Mouse (Mus musculus) cortical plate, adult 2 months (tissue): Measurements from ENCODE around the gene Fam89b. TPM values are rescaled to one million over a fixed set of nuclear protein-coding genes. Genes with fewer than 3 reads are reported as not detected.
"Not testable (repeated sequence)": the region's sequence is repeated elsewhere in the genome, so short reads cannot be mapped to it uniquely, and the experiment has no call there.

ENCODE experiments used
- H3K27ac ChIP-seq: fragments of 200-500 bp; 2 replicates; pipeline ENCODE4 v1.5.1; 2012; ENCODE audit warnings: low read length, control low read depth, inconsistent platforms; ENCODE audit not compliant: insufficient read depth
- H3K4me1 ChIP-seq: fragments of 200-500 bp; 2 replicates; pipeline ENCODE4 v1.6.1; 2011; ENCODE audit warnings: low read length; ENCODE audit not compliant: control insufficient read depth, insufficient read depth
- H3K4me3 ChIP-seq: fragments of 200-500 bp; 2 replicates; pipeline ENCODE4 v1.5.1; 2011; ENCODE audit warnings: mild to moderate bottlenecking, low read length, control low read depth; ENCODE audit not compliant: insufficient read depth
- CTCF ChIP-seq: fragments of 200-500 bp; IDR thresholded peaks from 2 replicates; pipeline ENCODE4 v1.5.1; 2011; ENCODE audit warnings: mild to moderate bottlenecking, control low read depth, low read length; ENCODE audit not compliant: insufficient read depth; ENCODE audit errors: extremely low read depth
- POLR2A ChIP-seq: fragments of 200-500 bp; IDR thresholded peaks from 2 replicates; pipeline ENCODE4 v1.6.1; 2011; ENCODE audit warnings: mild to moderate bottlenecking, low read length, control low read depth; ENCODE audit not compliant: insufficient read depth; ENCODE audit errors: extremely low read depth
- polyA plus RNA-seq: library from polyadenylated mRNA; depleted of rRNA; stranded (reverse); fragments of >200 nt; gene quantifications from 2 replicates; pipeline ENCODE4 v1.2.3, GENCODE M21; 2012

Gene Fam89b
- polyA plus RNA-seq, 1 experiment: 58.6 TPM

GRCm38 (mm10) chr19:5692086-5692912 is 37.2 kb downstream of the Fam89b start:
- peaks cover 9% of the 10 kb centered on the region for H3K4me1 ChIP-seq
- H3K4me3 ChIP-seq: peak overlapping the region; percentile 83
- peak overlapping the region; percentile 93 for H3K27ac ChIP-seq
- TF ChIP-seq CTCF: no peak
- TF ChIP-seq POLR2A: 0 out of 2 replicates have a peak, but pooled peaks have one; percentile 9

DNA sequence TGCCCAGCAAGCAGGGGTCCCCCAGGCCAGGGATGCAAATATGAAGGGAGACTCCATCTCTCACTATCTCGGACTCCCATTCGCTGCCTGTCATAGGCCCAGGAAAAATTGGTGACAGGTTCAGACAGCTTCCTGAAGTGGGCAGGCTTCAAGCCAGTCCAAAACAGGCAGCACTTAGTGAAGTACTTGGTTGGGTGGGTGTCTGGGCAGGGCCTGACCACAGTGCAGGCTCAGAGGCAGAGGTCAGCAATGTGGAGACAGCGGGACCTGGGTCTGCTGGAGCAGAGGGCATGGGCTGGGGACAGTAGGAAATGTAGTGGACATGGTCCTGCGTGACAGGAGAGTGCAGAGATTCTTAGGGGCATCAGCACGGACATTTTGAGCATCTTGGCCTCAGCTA is 37.9 kb downstream of the Fam89b start:
- peak overlapping the region; percentile 83 for H3K4me3 ChIP-seq

DNA sequence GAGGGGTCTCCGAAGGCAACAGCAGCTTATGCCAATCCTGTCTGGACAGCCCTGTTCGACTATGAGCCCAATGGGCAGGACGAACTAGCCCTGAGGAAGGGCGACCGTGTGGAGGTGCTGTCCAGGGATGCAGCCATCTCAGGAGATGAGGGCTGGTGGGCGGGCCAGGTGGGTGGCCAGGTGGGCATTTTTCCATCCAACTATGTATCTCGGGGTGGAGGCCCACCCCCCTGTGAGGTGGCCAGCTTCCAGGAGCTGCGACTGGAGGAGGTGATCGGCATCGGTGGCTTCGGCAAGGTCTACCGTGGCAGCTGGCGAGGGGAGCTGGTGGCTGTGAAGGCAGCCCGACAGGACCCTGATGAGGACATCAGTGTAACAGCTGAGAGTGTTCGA is 39.1 kb downstream of the Fam89b start:
- Histone ChIP-seq H3K4me1 (peaks cover 9% of the 10 kb centered on the region), H3K27ac (no peak overlapping the region), H3K4me3 (peak overlapping the region; percentile 83)
- TF ChIP-seq POLR2A (no peak), CTCF (no peak)

More for the DNA sequence above, 37.9 kb downstream of the Fam89b start:
- H3K4me1 ChIP-seq: peaks cover 9% of the 10 kb centered on the region
- peak overlapping the region; percentile 93 for H3K27ac ChIP-seq
- TF ChIP-seq POLR2A (no peak), CTCF (no peak)

- Histone ChIP-seq H3K27ac (peak overlapping the region; percentile 82), H3K4me3 (peak overlapping the region; percentile 83), H3K4me1 (peaks cover 9% of the 10 kb centered on the region)
- TF ChIP-seq POLR2A (peak; percentile 50), CTCF (no peak)
These were observed 39.7 kb downstream of the Fam89b start for GRCm38 (mm10) chr19:5689565-5690342.

DNA sequence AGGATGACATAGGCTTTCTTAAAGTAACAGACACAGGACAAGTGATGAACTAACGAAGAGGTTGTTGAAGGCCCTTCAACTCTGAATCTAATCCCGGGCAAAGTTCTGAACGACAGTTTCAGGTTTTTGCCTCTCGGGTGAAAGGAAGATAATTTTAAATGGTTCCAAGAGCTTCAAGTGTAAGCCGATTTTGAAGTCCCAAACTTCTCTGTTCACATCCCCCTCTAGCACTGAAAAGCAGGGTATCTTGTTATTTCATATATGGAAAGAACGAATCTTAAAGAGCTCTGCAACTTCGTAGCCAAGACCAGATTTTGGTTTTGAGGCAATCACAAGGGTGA is 40.4 kb downstream of the Fam89b start:
- H3K27ac ChIP-seq: peak overlapping the region; percentile 82
- peak overlapping the region; percentile 83 for H3K4me3 ChIP-seq
- no peak for TF ChIP-seq POLR2A
- no peak for TF ChIP-seq CTCF
- H3K4me1 ChIP-seq: peaks cover 9% of the 10 kb centered on the region

- peak; percentile 39; the same call in 1 of the 2 replicates for TF ChIP-seq POLR2A
- TF ChIP-seq CTCF: no peak
- H3K4me1 ChIP-seq: peaks cover 9% of the 10 kb centered on the region
- peak within 1 kb of the TSS; percentile 83 for H3K4me3 ChIP-seq
- H3K27ac ChIP-seq: peak within 1 kb of the TSS; percentile 82
These were observed 41.0 kb downstream of the Fam89b start, which contains the start of the genes Map3k11 and Pcnx3 for GRCm38 (mm10) chr19:5688200-5689087. Gene Map3k11 (plus strand): TSS chr19:5688742. Gene Pcnx3 (minus strand): TSS chr19:5688908.

- Histone ChIP-seq H3K27ac (no peak overlapping the region), H3K4me3 (peak overlapping the region; percentile 83), H3K4me1 (peaks cover 9% of the 10 kb centered on the region)
- TF ChIP-seq CTCF (no peak), POLR2A (no peak)
These were observed 41.7 kb downstream of the Fam89b start for GRCm38 (mm10) chr19:5687738-5688137.

DNA sequence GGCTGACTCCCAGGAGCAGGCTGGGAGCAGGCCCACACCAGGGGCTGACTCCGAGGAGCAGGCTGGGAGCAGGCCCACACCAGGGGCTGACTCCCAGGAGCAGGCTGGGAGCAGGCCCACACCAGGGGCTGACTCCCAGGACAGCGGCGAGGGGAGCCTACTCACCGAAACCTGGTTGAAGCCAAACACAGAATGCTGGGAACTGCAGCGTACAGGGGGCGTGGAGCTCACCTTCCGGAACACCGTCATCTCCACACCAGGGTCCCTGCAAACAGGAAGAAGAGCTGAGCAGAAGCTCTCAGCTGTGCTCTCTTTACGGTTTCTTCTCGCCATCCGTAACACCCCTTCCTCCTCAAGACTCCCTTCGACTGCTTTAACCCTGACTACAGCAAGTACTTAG is 42.5 kb downstream of the Fam89b start:
- not testable (repeated sequence) for H3K4me3 ChIP-seq, H3K27ac ChIP-seq, H3K4me1 ChIP-seq

GRCm38 (mm10) chr19:5686437-5686836 is 43.0 kb downstream of the Fam89b start:
- no peak overlapping the region for H3K4me3 ChIP-seq
- H3K4me1 ChIP-seq: peaks cover 5% of the 10 kb centered on the region
- H3K27ac ChIP-seq: no peak overlapping the region
- no peak for TF ChIP-seq CTCF
- TF ChIP-seq POLR2A: no peak
